ENCODE assay signal across 8 mouse cellular contexts in the genomic region with DNA sequence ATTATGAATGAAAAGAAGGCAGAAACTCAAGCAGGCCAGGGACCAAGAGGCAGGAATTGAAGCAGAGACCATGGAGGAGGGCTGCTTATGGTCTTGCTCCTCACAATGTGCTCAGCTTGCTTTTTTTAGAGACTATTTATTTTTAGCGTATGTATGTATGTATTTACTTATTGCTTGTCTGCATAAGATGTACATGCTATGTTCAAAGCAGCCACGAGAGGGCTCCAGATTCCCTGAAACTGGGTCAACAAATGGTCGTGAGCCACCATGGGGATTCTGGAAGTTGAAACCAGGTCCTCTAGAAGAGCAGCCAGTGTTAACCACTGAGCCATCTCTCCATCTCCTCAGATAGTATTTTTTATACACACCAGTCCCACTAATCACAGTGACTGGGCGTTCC.
DNase-seq lines count a peak whose midpoint lies in the region; ATAC-seq and TF ChIP-seq lines count a peak whose summit lies in the region.
"Not testable (repeated sequence)": the region's sequence is repeated elsewhere in the genome, so short reads cannot be mapped to it uniquely, and the experiment has no call there.

No protein-coding gene starts in this region.

- 32% methylated on average over 4 of the region's 4 CpGs for whole genome bisulfite sequencing in hindbrain, postnatal 0 days

- not testable (repeated sequence) for H3K27ac ChIP-seq in hindbrain, postnatal 0 days

- H3K9me3 ChIP-seq in hindbrain, postnatal 0 days (ENCODE audit: low read length) = not testable (repeated sequence)

- not testable (repeated sequence) for ATAC-seq in Patski; hindbrain, postnatal 0 days

- not testable (repeated sequence) for DNase-seq in Patski (ENCODE audit: low read depth, low spot score)
- peak; percentile 83 for DNase-seq in cerebellum, adult 9-10 months
- peak; percentile 46 to 79 for DNase-seq in frontal cortex, postnatal 14 days (ENCODE audit: low spot score in 2 of 2)
- DNase-seq in hindbrain, postnatal 0 days (ENCODE audit: low spot score) = peak; percentile 78
- peak; percentile 73 to 84 for DNase-seq in layer of hippocampus, postnatal 14 days (ENCODE audit: low spot score in 2 of 2)
- peak; percentile 84 for DNase-seq in lung, postnatal 10 days
- peak; percentile 84 for DNase-seq in right cerebral cortex, postnatal 14 days
- peak; percentile 52 to 66 for DNase-seq in urinary bladder, adult 18-20 months (ENCODE audit: low spot score in 2 of 2)

- CTCF ChIA-PET in Patski (lab: Charles Lee) = interaction anchor here (1.0 to 1.6 kb wide), 2 partner anchors 151 to 195 kb away, joined by 3 read pairs; no protein-coding TSS in a partner anchor

- peak; percentile 63 for TF ChIP-seq CTCF in Patski (IDR thresholded peaks at IDR 0.05)
- TF ChIP-seq CTCF in hindbrain, postnatal 0 days (IDR thresholded peaks at IDR 0.05; ENCODE audit: low read depth) = peak; percentile 63

- POLR2A ChIA-PET in Patski (lab: Charles Lee) = not testable (repeated sequence)

- H3K4me3 ChIP-seq in hindbrain, postnatal 0 days (ENCODE audit: low read length) = not testable (repeated sequence)

- H3K4me1 ChIP-seq in hindbrain, postnatal 0 days (ENCODE audit: insufficient read depth, low read length) = not testable (repeated sequence)

- not testable (repeated sequence) for H3K27me3 ChIP-seq in Patski; hindbrain, postnatal 0 days (ENCODE audit: insufficient read depth, low read length)

- in situ Hi-C loops in Patski (cut with MboI; ENCODE audit: low pct_unique_long_range_greater_than_20kb) = not testable (repeated sequence)

- H3K4me2 ChIP-seq in hindbrain, postnatal 0 days (ENCODE audit: low read depth, low read length) = not testable (repeated sequence)

- not testable (repeated sequence) for H3K36me3 ChIP-seq in hindbrain, postnatal 0 days (ENCODE audit: insufficient read depth, low read length)

- not testable (repeated sequence) for H3K9ac ChIP-seq in hindbrain, postnatal 0 days (replicated peaks; ENCODE audit: low read length)
